Mouse (Mus musculus): ENCODE results near the gene Prune2. TPM values are rescaled to one million over a fixed set of nuclear protein-coding genes. Genes with fewer than 3 reads are reported as not detected.

Prune2 gene
- polyA plus RNA-seq, 1 experiment from 2014 or later: 0.67 TPM

DNA sequence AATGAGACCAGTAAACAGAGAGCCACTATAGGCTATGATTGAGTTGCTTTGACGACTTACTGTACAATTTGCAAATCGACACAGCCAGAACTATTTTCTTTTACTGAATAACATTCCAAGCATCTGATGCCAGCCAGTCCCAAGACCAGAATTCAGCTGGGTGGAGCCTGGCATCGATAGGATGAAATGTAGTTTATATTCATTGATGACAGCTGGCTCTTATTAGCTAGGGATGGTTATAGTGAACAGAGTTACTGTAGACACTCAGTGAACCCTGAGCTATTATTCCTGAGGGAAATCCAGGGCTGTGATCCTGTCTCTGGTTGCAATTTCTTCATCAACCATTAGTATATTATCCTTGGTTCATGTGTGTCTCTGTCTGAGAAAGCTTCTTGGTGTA lies 254.6 kb downstream of the Prune2 start:
- WGBS (ENCODE audit: insufficient replicate concordance): 67% methylated on average over 3 of the region's 3 CpGs
- DNase-seq (no peak), ATAC-seq (no peak)
- no peak overlapping the region for H3K4me3 ChIP-seq (ENCODE audit: low read depth, low read length)
- H3K9ac ChIP-seq (replicated peaks): no peak overlapping the region
- H3K36me3 ChIP-seq (replicated peaks; ENCODE audit: insufficient read depth, low read length): no peaks in the 10 kb centered on the region
- no peaks in the 10 kb centered on the region for H3K9me3 ChIP-seq (ENCODE audit: low read length)
- no peak overlapping the region for H3K27ac ChIP-seq (ENCODE audit: low read depth)
- H3K4me2 ChIP-seq (ENCODE audit: low read depth, low read length): no peak overlapping the region
- no peaks in the 10 kb centered on the region for H3K4me1 ChIP-seq (ENCODE audit: insufficient read depth)
- H3K27me3 ChIP-seq (ENCODE audit: insufficient read depth, low read length): no peaks in the 10 kb centered on the region
- TF ChIP-seq EP300 (IDR thresholded peaks at IDR 0.05; ENCODE audit: low read depth) (no peak), CTCF (IDR thresholded peaks at IDR 0.05; ENCODE audit: low read depth) (no peak)

DNA sequence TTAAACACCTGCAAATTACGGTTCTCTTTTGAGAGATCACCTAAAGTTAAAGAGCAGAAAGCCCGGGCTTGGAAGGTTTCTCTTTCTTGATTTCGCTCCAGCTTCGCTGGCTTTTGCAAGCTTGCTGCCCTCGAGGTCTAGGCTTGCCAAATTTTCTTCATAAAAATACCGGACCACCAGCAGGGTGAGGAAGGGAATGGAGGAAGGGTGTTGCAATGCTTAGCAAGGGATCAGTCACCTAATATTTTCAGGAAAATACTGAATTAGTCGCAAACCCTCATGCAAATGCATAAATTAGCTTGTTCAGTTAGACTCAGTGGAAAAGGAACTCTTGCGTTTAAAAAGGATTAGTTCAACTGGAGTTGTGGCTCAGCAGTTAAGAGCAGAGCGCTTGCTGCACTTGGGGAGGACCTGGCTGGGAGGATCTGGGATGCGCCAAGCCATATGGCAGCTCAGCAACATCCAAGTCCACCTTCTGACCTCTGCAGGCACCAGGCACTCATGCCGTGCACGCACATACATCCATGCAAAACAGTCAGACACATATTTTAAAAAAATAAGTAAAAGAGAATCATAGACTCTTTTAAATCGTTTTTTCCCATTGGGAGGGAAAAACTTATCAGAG lies 259.1 kb downstream of the Prune2 start:
- Histone ChIP-seq H3K9ac (replicated peaks) (no peak overlapping the region), H3K4me1 (ENCODE audit: insufficient read depth) (no peaks in the 10 kb centered on the region), H3K36me3 (replicated peaks; ENCODE audit: insufficient read depth, low read length) (no peaks in the 10 kb centered on the region), H3K4me3 (ENCODE audit: low read depth, low read length) (no peak overlapping the region), H3K27me3 (ENCODE audit: insufficient read depth, low read length) (no peaks in the 10 kb centered on the region), H3K27ac (ENCODE audit: low read depth) (no peak overlapping the region), H3K9me3 (ENCODE audit: low read length) (no peaks in the 10 kb centered on the region), H3K4me2 (ENCODE audit: low read depth, low read length) (no peak overlapping the region)
- TF ChIP-seq CTCF (IDR thresholded peaks at IDR 0.05; ENCODE audit: low read depth): no peak
- TF ChIP-seq EP300 (IDR thresholded peaks at IDR 0.05; ENCODE audit: low read depth): no peak
- ATAC-seq (no peak), DNase-seq (no peak)
- WGBS (ENCODE audit: insufficient replicate concordance): 71% methylated on average over 13 of the region's 13 CpGs

DNA sequence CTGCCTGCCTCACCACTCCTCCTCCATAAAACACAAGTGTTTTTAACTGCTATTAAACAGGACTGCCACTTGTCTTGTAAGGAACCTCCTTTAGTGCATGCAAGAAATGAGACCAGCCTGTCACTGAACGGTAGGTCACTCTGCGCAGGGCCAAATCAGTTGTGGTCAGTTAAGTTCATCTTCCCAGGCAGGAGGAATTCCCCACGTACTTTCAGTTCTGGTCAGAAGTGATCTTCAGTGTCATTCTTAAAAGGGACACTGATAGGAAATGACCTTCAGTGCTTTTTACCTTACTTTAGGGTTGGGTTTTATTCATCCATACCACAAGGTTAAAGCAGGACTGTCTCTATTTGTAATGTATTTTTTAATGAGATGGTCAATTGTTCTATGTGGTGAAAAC lies 262.3 kb downstream of the Prune2 start:
- TF ChIP-seq EP300 (IDR thresholded peaks at IDR 0.05; ENCODE audit: low read depth) (no peak), CTCF (IDR thresholded peaks at IDR 0.05; ENCODE audit: low read depth) (no peak)
- WGBS (ENCODE audit: insufficient replicate concordance): 74% methylated on average over 3 of the region's 3 CpGs
- H3K4me3 ChIP-seq (ENCODE audit: low read depth, low read length): no peak overlapping the region
- H3K9me3 ChIP-seq (ENCODE audit: low read length): no peaks in the 10 kb centered on the region
- H3K9ac ChIP-seq (replicated peaks): no peak overlapping the region
- no peaks in the 10 kb centered on the region for H3K4me1 ChIP-seq (ENCODE audit: insufficient read depth)
- no peak for DNase-seq
- no peak overlapping the region for H3K27ac ChIP-seq (ENCODE audit: low read depth)
- H3K4me2 ChIP-seq (ENCODE audit: low read depth, low read length): no peak overlapping the region
- no peaks in the 10 kb centered on the region for H3K36me3 ChIP-seq (replicated peaks; ENCODE audit: insufficient read depth, low read length)
- H3K27me3 ChIP-seq (ENCODE audit: insufficient read depth, low read length): no peaks in the 10 kb centered on the region
- ATAC-seq: no peak

DNA sequence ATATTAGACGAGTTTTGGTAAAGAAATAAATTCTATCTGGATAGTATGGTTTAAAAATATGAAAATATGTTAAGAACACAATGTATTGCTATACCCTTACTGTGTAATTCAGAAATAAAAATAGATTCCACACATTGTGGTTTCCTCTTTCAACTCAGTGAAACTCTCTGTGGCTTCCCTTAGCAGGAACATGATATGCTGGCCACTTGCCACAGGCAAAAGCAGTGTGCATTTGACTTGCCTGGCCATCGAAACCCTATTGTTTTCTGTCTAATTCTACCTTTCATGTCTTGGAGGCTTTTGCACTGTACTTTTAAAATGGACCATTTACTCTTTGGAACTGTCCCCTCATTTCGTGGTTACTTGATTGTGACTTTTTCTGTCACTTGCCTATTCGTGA lies 267.9 kb downstream of the Prune2 start:
- H3K4me2 ChIP-seq (ENCODE audit: low read depth, low read length): no peak overlapping the region
- 35% methylated on average over 4 of the region's 4 CpGs for WGBS (ENCODE audit: insufficient replicate concordance)
- ATAC-seq (no peak), DNase-seq (peak; percentile 16)
- no peaks in the 10 kb centered on the region for H3K36me3 ChIP-seq (replicated peaks; ENCODE audit: insufficient read depth, low read length)
- no peaks in the 10 kb centered on the region for H3K4me1 ChIP-seq (ENCODE audit: insufficient read depth)
- H3K9ac ChIP-seq (replicated peaks): no peak overlapping the region
- TF ChIP-seq EP300 (IDR thresholded peaks at IDR 0.05; ENCODE audit: low read depth) (no peak), CTCF (IDR thresholded peaks at IDR 0.05; ENCODE audit: low read depth) (no peak)
- H3K27me3 ChIP-seq (ENCODE audit: insufficient read depth, low read length): no peaks in the 10 kb centered on the region
- H3K9me3 ChIP-seq (ENCODE audit: low read length): no peaks in the 10 kb centered on the region
- H3K27ac ChIP-seq (ENCODE audit: low read depth): 0 out of 2 replicates have a peak overlapping the region, but pooled peaks have one; percentile 29
- no peak overlapping the region for H3K4me3 ChIP-seq (ENCODE audit: low read depth, low read length)

DNA sequence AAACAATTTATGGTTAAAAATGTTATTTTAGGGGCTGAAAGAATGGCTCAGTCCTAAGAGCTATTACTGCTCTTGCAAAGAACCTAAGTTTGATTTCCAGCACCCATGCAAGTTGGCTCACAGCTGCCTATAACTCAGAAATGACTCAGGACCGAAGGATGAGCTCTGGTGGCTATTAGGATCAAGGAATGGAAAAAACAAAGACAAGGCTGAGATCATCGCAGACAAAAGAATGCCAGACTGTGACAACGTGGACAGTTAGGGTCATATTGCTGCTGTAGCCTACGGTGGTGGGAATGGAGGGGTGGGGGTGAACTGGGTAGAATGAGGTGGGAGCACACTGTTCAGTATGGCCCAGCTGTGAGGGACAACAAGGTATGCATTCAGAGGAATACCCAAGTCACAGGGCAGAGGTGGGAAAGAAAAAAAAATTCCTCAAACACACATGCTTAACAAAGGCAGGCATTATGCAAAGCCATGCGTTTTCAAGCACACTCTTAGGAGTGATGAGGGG lies 269.7 kb downstream of the Prune2 start:
- H3K9ac ChIP-seq (replicated peaks): no peak overlapping the region
- no peak overlapping the region for H3K4me2 ChIP-seq (ENCODE audit: low read depth, low read length)
- no peaks in the 10 kb centered on the region for H3K27me3 ChIP-seq (ENCODE audit: insufficient read depth, low read length)
- ATAC-seq (no peak), DNase-seq (no peak)
- H3K9me3 ChIP-seq (ENCODE audit: low read length): no peaks in the 10 kb centered on the region
- no peaks in the 10 kb centered on the region for H3K36me3 ChIP-seq (replicated peaks; ENCODE audit: insufficient read depth, low read length)
- TF ChIP-seq EP300 (IDR thresholded peaks at IDR 0.05; ENCODE audit: low read depth) (no peak), CTCF (IDR thresholded peaks at IDR 0.05; ENCODE audit: low read depth) (no peak)
- H3K4me1 ChIP-seq (ENCODE audit: insufficient read depth): no peaks in the 10 kb centered on the region
- 71% methylated on average over 5 of the region's 5 CpGs for WGBS (ENCODE audit: insufficient replicate concordance)
- no peak overlapping the region for H3K27ac ChIP-seq (ENCODE audit: low read depth)
- H3K4me3 ChIP-seq (ENCODE audit: low read depth, low read length): no peak overlapping the region

DNA sequence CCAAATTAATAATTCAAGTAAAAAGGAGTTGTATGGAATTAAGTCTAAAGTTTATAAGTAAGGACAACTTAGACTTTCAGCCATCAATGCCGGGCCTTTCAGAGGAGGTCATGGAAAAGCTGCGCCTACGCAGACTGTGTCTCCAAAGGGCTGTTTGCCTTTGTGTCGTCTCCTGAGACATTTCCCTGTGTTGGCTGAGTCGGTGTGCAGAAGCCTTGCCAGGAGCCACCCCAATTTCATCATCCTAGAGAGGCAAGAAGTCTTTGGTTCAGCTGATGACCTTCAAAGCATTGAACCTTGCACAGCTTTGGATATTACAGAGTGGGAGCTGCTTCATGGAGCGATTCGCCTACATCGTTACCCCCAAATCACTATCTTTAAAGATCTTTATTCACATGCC lies 270.2 kb downstream of the Prune2 start:
- Histone ChIP-seq H3K4me2 (ENCODE audit: low read depth, low read length) (no peak overlapping the region), H3K9me3 (ENCODE audit: low read length) (no peaks in the 10 kb centered on the region), H3K4me3 (ENCODE audit: low read depth, low read length) (no peak overlapping the region), H3K27ac (ENCODE audit: low read depth) (no peak overlapping the region), H3K4me1 (ENCODE audit: insufficient read depth) (no peaks in the 10 kb centered on the region), H3K9ac (replicated peaks) (no peak overlapping the region), H3K36me3 (replicated peaks; ENCODE audit: insufficient read depth, low read length) (no peaks in the 10 kb centered on the region), H3K27me3 (ENCODE audit: insufficient read depth, low read length) (no peaks in the 10 kb centered on the region)
- WGBS (ENCODE audit: insufficient replicate concordance): 86% methylated on average over 8 of the region's 8 CpGs
- TF ChIP-seq EP300 (IDR thresholded peaks at IDR 0.05; ENCODE audit: low read depth) (no peak), CTCF (IDR thresholded peaks at IDR 0.05; ENCODE audit: low read depth) (no peak)
- ATAC-seq (no peak), DNase-seq (no peak)

All from liver, postnatal 0 days (tissue).